Mouse (Mus musculus): ENCODE results near the gene Gpn2. TPM values are rescaled to one million over a fixed set of nuclear protein-coding genes. Genes with fewer than 3 reads are reported as not detected.
A peak's percentile ranks its signal among the peaks of the same experiment; 100 is the strongest.

Gene Gpn2
- polyA plus RNA-seq, 3 experiments from 2014 or later, result 6.1 to 6.7 (median 6.4) TPM

DNA sequence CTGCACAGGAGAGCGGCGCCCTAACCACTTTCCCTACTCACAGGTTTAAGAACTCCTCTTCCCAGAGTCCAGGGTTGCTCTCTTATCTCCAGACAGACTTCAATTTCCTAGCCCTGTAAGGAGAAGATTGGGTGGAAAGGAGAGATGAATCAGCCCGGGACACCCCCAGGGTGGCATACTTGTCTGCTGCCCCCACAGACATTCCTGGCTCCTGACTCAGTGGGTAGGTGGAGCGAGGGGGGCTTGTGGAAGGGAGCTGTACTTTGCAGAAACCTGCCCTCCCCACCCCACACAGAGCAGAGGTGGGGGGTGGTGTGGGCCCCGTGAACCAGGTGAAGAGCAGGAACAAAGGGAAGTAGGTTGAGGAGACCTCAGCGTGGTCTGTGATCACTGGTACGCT, 11.4 kb downstream of the Gpn2 start:
- no peak for ATAC-seq

- ATAC-seq, result no peak
Observed at GRCm38 (mm10) chr4:133596084-133596483, 11.9 kb downstream of the Gpn2 start.

GRCm38 (mm10) chr4:133598616-133599015, 14.5 kb downstream of the Gpn2 start:
- ATAC-seq, result no peak

DNA sequence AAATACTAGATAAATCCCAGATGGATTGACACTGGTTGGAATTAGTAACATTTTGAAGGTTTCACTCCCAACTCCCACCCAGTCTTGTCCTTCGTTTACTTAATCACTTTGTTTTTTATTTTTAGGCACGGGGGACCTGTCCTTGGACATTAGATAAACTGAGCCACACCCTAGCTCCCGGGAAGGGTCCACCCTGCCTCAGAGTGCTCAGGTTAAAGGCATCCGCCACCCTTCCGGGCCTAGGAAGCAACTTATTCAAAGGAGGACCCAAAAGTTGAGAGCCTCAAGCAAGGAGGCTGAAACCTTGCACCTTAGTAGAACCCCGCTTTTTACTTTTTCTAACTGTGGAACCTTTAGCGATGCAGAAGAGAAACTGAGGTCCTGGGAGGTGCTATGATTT, 15.0 kb downstream of the Gpn2 start:
- peak; percentile 8 for ATAC-seq

DNA sequence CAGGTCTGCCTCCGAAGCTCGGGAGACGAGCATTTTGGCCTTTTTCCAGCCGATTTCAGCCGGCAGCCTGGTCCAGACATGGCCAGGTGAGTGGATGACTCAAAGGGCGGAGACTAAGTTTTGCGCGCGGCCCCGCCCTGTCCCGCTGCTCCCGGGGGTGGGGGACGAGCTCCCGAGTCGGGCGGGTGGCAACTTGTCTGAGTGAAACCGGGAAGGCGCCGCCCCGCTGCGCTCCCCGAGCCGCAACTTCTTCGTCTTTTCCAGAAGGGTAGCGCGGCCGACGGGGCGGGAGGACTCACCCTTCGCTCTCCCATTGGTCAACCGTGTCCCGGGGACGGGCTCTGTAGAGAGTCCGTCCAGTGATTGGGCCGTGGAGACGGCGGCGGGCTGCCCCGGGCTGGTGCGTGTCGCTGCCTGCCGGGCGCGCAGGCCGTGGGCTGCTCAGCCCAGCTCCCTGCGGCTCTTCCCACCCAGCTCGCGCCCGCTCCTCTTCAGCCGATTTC, 15.5 kb downstream of the Gpn2 start:
- ATAC-seq, result peak; percentile 92

- no peak for ATAC-seq
Observed at GRCm38 (mm10) chr4:133600306-133600705, 16.1 kb downstream of the Gpn2 start.

DNA sequence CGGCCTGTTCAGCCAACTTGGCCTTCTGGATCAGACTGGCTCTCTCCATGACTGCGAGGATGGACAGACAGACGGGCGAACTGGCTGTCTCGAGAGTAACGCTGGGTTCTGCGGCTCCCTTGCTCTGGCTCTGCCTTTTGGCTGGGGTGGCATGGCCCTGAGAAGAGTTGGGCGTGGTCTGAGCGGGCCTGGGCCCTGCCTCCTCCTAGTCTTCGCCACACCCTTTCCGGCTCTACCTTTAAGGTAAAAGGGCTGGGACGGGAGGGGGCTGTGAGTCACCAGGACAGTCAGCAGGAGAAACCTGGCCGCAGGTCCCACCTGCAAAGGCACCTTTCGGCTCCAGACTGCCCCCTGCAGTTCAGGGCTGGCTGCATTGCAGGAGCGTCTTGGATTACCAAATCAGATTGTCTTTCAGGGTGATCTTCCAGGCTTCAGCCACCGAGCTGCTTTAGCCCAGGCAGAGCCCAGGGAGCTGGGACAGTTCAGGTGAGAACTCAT, 17.6 kb downstream of the Gpn2 start, which contains the start of gene Sfn:
Gene Sfn, minus strand, starts transcription at position 448 of the 498 bp plus-strand sequence.
- peak; percentile 22 for ATAC-seq

DNA sequence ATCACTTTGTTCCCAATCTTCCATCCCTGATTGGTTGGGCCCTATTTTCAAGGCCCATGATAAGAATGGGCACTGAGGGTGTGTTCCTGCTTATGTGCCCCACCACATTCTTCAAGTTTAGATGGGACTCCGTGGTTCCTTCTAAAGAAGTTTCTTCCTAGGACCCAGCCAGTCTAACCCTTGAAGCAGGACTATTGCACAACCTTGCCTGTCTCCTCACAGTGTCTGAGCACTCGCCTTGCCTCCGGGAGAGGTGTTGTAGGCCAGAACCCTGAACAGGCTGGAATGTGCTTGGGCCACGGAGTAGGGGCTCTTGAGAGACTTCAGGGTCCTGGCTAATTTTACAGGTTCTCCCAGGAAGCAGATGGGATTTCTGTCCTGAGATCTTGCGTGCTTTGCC, 18.9 kb downstream of the Gpn2 start:
- ATAC-seq, result no peak

DNA sequence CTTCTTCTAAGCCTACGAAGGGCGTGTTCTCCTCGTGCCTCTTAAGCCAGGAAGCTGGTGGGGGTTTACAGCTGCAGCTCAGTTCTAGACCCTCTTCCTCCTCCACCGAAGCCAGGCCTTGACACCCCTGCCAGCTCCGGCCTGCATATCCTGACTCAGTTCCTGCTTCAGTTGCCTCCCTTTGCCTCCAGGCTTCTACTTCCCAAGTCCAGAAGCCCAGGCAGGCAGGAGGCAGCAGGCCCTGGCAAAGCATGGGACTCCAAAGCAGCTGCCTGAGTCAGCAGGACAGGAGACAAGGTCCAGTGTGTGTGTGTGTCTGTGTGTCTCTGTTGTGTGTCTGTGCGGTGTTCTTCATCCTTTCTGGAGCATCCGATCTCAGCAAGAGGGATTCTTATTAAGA, 20.0 kb downstream of the Gpn2 start:
- ATAC-seq, result no peak

GRCm38 (mm10) chr4:133604856-133605255, 20.7 kb downstream of the Gpn2 start:
- ATAC-seq, result no peak

DNA sequence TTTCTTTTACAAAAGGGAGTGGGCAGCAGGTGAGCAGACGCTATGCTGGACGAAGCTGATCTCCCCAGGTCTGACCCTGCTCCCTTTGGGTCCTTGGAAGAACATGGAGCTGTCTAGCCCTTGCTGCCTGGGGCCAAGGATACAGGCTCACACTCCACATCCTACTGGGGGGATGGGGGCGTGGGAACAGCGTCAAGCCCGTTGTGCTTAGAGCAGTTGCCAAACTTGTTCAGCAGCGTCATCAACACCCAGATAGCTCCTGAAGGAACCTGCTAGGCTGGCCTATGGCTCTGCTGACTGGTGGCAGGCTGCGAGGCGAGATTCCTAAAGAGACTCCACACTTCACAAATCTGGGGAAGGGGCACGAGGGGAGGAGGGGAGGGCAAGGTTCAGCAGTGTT, 21.2 kb downstream of the Gpn2 start:
- no peak for ATAC-seq

- no peak for ATAC-seq
Observed at GRCm38 (mm10) chr4:133607284-133607683, 23.1 kb downstream of the Gpn2 start.

DNA sequence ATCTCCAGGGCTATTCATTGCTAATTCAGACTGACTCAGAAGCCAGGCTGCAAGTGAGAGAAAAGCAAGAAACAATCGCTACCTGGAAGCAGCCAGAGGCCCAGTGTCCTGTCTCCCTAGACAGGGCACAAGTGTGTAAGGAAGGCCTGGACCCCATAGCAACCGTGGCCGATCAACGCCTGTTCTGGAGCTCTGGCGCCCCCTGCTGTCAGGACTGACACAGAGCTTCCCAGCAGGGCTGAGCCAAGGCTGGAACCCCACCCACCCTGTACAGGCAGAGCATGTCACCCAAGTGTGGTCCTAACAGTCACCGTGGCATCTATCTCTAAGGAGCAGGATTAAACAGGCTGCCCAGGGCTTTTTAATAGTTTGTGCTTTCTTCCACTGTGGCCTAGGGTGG, 25.6 kb downstream of the Gpn2 start:
- peak; percentile 53 for ATAC-seq

GRCm38 (mm10) chr4:133611815-133612214, 27.7 kb downstream of the Gpn2 start:
- no peak for ATAC-seq

DNA sequence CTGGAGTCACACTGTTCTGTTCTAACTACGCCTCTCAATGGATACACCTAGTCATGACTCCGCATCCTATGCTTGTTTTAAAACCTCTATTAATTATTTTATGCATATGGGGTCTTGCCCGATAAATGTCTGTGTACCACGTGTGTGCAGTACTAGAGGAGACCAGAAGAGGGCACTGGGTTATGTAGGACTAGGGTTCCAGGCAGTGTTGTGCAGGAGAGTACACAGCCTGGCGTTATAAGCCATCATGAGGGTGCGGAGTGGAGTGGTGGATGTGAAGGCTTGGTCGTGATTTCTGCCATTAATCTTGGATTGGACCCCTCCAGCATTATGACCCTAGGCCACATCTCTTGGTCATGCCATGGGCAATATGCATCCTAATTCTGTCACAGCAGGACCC, 28.3 kb downstream of the Gpn2 start:
- no peak for ATAC-seq

DNA sequence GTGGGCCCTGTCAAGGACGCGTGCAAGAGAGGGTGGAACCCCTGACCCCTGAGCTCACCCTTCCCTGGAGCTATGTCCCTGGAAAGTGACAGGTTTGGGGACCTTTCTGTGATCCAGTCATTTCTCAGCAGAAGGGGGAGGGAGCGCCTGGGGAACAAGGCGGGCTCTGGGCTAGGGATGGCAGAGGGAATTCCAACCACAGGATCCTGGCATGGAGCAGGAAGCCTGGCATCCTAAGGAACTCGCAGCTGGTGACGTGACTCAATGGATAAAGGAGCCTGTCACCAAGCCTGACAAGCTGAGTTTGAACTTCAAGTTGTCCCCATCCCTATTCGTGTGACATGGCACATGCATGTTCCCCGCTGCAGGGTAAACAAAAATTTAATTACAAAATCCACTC, 28.9 kb downstream of the Gpn2 start:
- no peak for ATAC-seq

DNA sequence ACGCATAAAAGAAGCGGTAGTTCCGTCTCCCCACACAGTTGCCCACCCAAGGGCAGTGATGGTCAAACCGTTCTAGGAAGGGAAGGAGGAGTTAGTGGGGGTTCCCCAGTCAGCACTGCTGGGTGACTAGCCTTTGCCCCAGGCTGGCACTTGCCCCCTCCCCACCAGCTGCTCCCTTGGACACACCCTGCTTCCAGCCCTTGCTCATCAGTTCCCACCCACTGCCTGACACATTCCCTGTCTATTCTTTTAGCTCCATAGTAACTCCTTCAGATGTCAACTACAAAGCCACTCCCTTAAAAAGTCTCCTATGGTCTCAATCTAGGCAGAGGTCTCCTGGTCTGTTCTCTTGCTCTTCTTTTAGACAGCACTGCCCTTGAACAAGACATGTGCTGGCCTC, 29.7 kb downstream of the Gpn2 start:
- ATAC-seq, result no peak

GRCm38 (mm10) chr4:133614274-133614761, 30.2 kb downstream of the Gpn2 start:
- ATAC-seq, result no peak

GRCm38 (mm10) chr4:133615416-133615815, 31.3 kb downstream of the Gpn2 start:
- no peak for ATAC-seq

GRCm38 (mm10) chr4:133617936-133618335, 33.8 kb downstream of the Gpn2 start:
- ATAC-seq, result no peak

- ATAC-seq, result no peak
Observed at GRCm38 (mm10) chr4:133619473-133620136, 35.4 kb downstream of the Gpn2 start.

GRCm38 (mm10) chr4:133620668-133621067, 36.5 kb downstream of the Gpn2 start:
- ATAC-seq, result peak; percentile 65

- ATAC-seq, result peak; percentile 65
Observed at GRCm38 (mm10) chr4:133622161-133622695, 38.1 kb downstream of the Gpn2 start.

DNA sequence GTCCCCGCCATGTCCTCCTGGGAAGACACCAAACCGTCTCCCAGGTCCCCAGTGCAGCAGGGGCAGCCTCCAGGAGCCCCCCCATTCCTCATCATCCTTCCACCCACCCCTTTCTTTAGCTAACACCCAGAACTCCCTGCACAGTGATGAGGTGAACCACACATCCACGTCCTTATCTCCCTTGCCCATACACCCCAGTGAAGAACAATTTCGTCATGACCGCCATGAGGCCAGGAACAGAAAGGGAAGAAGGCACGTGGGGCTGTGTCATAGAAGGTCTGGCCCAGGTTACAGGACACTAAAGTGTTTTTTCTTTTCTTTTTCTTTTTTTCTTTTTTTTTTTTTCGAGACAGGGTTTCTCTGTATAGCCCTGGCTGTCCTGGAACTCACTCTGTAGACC, 40.7 kb downstream of the Gpn2 start:
- ATAC-seq, result no peak

Data from inflammation-experienced regulatory T-cells, adult 6 months (primary cell).